Mouse (Mus musculus) embryonic facial prominence, embryonic 15.5 days (tissue): ENCODE measurements at regions not wholly inside any gene's neighbourhood (a gene's known extent, or its start where the extent isn't known, plus 50 kb on each side); places are given as distances from the start of the nearest gene placed in this dataset.

Source experiments
- ATAC-seq: fragments of 200-750 bp; cut with Nextera tagmentation; 2 replicates; pipeline ENCODE4 v1.8.0; 2017; ENCODE audit warnings: low read depth, moderate TSS enrichment; ENCODE audit not compliant: insufficient number of reproducible peaks, low FRiP score, low TSS enrichment
- H3K27ac ChIP-seq: fragments of 300-500 bp; sonication (generic); replicated peaks from 2 replicates; pipeline ENCODE4 v1.5.1; 2015; ENCODE audit warnings: mild to moderate bottlenecking, inconsistent platforms
- H3K27me3 ChIP-seq: fragments of 300-500 bp; sonication (generic); 2 replicates; pipeline ENCODE4 v1.6.1; 2015; ENCODE audit warnings: inconsistent platforms
- H3K36me3 ChIP-seq: fragments of 300-500 bp; sonication (generic); 2 replicates; pipeline ENCODE4 v1.6.1; 2015; ENCODE audit warnings: mild to moderate bottlenecking, inconsistent platforms
- H3K4me1 ChIP-seq: fragments of 300-500 bp; sonication (generic); 2 replicates; pipeline ENCODE4 v1.6.1; 2015; ENCODE audit warnings: inconsistent platforms
- H3K4me2 ChIP-seq: fragments of 300-500 bp; sonication (generic); replicated peaks from 2 replicates; pipeline ENCODE4 v1.6.1; 2015; ENCODE audit warnings: mild to moderate bottlenecking, inconsistent platforms
- H3K4me3 ChIP-seq: fragments of 300-500 bp; sonication (generic); replicated peaks from 2 replicates; pipeline ENCODE4 v1.5.1; 2015; ENCODE audit warnings: mild to moderate bottlenecking, inconsistent platforms
- H3K9ac ChIP-seq: fragments of 300-500 bp; sonication (generic); 2 replicates; pipeline ENCODE4 v1.6.1; 2015; ENCODE audit warnings: inconsistent platforms
- H3K9me3 ChIP-seq: fragments of 300-500 bp; sonication (generic); replicated peaks from 2 replicates; pipeline ENCODE4 v1.6.1; 2016; ENCODE audit warnings: inconsistent platforms
- WGBS: fragments of 180-500 bp; shearing (Covaris S2); methylation state at CpG from one replicate; pipeline ENCODE4 v1.1.7; 2015; 5-methylcytosine and 5-hydroxymethylcytosine counted together

- Histone ChIP-seq H3K36me3 (no peaks in the 10 kb centered on the region), H3K4me3 (no peak overlapping the region), H3K9me3 (no peaks in the 10 kb centered on the region), H3K4me1 (no peaks in the 10 kb centered on the region), H3K4me2 (no peak overlapping the region), H3K27me3 (no peaks in the 10 kb centered on the region), H3K27ac (no peak overlapping the region), H3K9ac (no peak overlapping the region)
- 54% methylated on average over 6 of the region's 6 CpGs for WGBS
- no peak for ATAC-seq
Observed at GRCm38 (mm10) chr2:74349809-74350208, 229.4 kb downstream of the Lnpk start.

- no peaks in the 10 kb centered on the region for H3K9me3 ChIP-seq
- H3K4me2 ChIP-seq: no peak overlapping the region
- ATAC-seq: no peak
- H3K27ac ChIP-seq: no peak overlapping the region
- no peak overlapping the region for H3K9ac ChIP-seq
- 0 out of 2 replicates have a peak, but pooled peaks cover 3% of the 10 kb centered on the region for H3K27me3 ChIP-seq
- H3K36me3 ChIP-seq: no peaks in the 10 kb centered on the region
- WGBS: 84% methylated on average over 9 of the region's 9 CpGs
- no peaks in the 10 kb centered on the region for H3K4me1 ChIP-seq
- no peak overlapping the region for H3K4me3 ChIP-seq
Observed at GRCm38 (mm10) chr2:74306301-74306700, 272.9 kb downstream of the Lnpk start.

- ATAC-seq: no peak
- H3K4me3 ChIP-seq: peak overlapping the region; percentile 37
- H3K9me3 ChIP-seq: no peaks in the 10 kb centered on the region
- H3K4me1 ChIP-seq: peaks cover 4% of the 10 kb centered on the region; the same call in 1 of the 2 replicates
- H3K27ac ChIP-seq: no peak overlapping the region
- H3K36me3 ChIP-seq: no peaks in the 10 kb centered on the region
- 20% methylated on average over 9 of the region's 9 CpGs for WGBS
- no peak overlapping the region for H3K9ac ChIP-seq
- H3K4me2 ChIP-seq: peak overlapping the region; percentile 56
- H3K27me3 ChIP-seq: peaks cover 13% of the 10 kb centered on the region
Observed at GRCm38 (mm10) chr2:74300885-74301451, 278.3 kb downstream of the Lnpk start.

DNA sequence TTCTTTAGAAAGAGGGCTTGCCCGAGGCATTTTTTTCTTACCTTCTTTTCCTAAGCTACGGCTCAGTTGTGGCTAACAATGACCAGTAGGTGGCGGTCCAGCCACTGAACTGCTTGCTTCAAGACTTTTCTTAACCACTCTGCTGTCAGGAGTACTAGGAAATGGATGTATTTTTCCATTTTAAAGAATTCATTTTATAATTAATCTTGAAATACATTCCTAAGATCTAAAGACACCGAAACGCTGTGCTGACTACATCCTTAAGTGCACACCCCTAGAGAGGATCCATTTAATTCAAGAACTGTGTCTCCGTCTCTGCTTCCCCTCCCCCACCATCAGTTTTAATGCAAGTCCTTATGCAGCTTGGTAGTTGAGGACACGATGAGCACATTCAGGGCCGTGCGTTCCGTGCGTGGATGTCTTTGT is 278.9 kb downstream of the Lnpk start:
- peak overlapping the region; percentile 37 for H3K4me3 ChIP-seq
- H3K4me2 ChIP-seq: peak overlapping the region; percentile 56
- no peak overlapping the region for H3K9ac ChIP-seq
- no peak overlapping the region for H3K27ac ChIP-seq
- peaks cover 4% of the 10 kb centered on the region; the same call in 1 of the 2 replicates for H3K4me1 ChIP-seq
- peaks cover 13% of the 10 kb centered on the region for H3K27me3 ChIP-seq
- ATAC-seq: no peak
- H3K9me3 ChIP-seq: no peaks in the 10 kb centered on the region
- under 1% methylated on average over 11 of the region's 11 CpGs for WGBS
- no peaks in the 10 kb centered on the region for H3K36me3 ChIP-seq

DNA sequence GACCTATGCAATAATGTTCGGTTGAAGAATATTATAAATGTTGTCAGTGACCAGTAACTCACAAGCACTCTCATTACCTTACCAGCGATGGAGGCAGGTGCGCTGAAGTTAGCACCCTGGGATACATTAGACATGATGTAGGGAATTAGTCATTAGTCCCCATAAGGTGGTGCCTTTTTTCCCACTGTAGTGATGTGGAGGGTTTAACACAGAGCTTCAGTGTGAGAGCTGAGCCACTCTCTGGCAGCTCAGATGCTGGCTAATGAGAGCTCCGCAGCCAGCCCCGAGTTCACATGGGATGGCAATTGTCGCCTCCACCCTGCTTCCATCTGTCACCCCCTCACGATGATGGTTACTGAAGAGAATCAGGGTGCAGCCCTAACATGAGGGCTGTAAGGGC is 286.6 kb downstream of the Lnpk start:
- WGBS: 91% methylated on average over 7 of the region's 7 CpGs
- Histone ChIP-seq H3K4me3 (no peak overlapping the region), H3K27me3 (peaks cover under 1% of the 10 kb centered on the region; the same call in 1 of the 2 replicates), H3K27ac (no peak overlapping the region), H3K36me3 (no peaks in the 10 kb centered on the region), H3K9ac (no peak overlapping the region), H3K4me2 (no peak overlapping the region), H3K9me3 (no peaks in the 10 kb centered on the region), H3K4me1 (no peaks in the 10 kb centered on the region)
- ATAC-seq: no peak

- Histone ChIP-seq H3K27me3 (no peaks in the 10 kb centered on the region), H3K4me2 (no peak overlapping the region), H3K4me1 (no peaks in the 10 kb centered on the region), H3K9me3 (no peaks in the 10 kb centered on the region), H3K4me3 (no peak overlapping the region), H3K9ac (no peak overlapping the region), H3K27ac (no peak overlapping the region), H3K36me3 (no peaks in the 10 kb centered on the region)
- WGBS: 80% methylated on average over 8 of the region's 8 CpGs
- no peak for ATAC-seq
Observed at GRCm38 (mm10) chr2:74291416-74292396, 287.5 kb downstream of the Lnpk start.

DNA sequence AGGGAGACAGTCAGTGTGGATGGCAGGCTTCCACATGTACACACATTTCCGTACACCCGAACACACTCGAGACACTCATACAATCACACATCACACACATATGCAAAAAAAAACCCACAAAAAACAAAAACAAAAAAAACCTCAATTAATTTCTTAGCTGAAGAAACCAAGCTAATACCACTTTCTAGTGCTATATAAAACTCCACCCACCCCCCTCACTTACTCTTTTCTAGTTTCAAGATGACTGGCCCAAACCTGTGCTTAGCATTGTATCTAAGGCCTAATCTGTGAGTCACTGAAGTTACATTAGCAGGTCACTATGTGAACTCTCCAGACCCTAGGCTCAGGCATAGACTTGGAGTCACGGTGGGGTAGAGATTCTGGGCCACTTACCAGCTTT is 293.6 kb downstream of the Lnpk start:
- 0 out of 2 replicates have a peak, but pooled peaks cover 6% of the 10 kb centered on the region for H3K4me1 ChIP-seq
- ATAC-seq: no peak
- no peak overlapping the region for H3K4me2 ChIP-seq
- H3K9me3 ChIP-seq: no peaks in the 10 kb centered on the region
- no peaks in the 10 kb centered on the region for H3K27me3 ChIP-seq
- H3K9ac ChIP-seq: no peak overlapping the region
- 89% methylated on average over 4 of the region's 4 CpGs for WGBS
- H3K36me3 ChIP-seq: no peaks in the 10 kb centered on the region
- H3K27ac ChIP-seq: no peak overlapping the region
- H3K4me3 ChIP-seq: no peak overlapping the region

GRCm38 (mm10) chr2:74264963-74265362 is 314.3 kb downstream of the Lnpk start:
- H3K27ac ChIP-seq: no peak overlapping the region

GRCm38 (mm10) chr2:74257034-74257781 is 322.0 kb downstream of the Lnpk start:
- no peak overlapping the region for H3K4me3 ChIP-seq
- 57% methylated on average over 8 of the region's 8 CpGs for WGBS
- ATAC-seq: no peak
- H3K9me3 ChIP-seq: no peaks in the 10 kb centered on the region
- H3K27me3 ChIP-seq: no peaks in the 10 kb centered on the region
- H3K4me1 ChIP-seq: no peaks in the 10 kb centered on the region
- H3K27ac ChIP-seq: no peak overlapping the region
- H3K9ac ChIP-seq: no peak overlapping the region
- H3K4me2 ChIP-seq: no peak overlapping the region
- no peaks in the 10 kb centered on the region for H3K36me3 ChIP-seq

More at GRCm38 (mm10) chr2:74264963-74265362, 314.3 kb downstream of the Lnpk start:
- Histone ChIP-seq H3K36me3 (no peaks in the 10 kb centered on the region), H3K4me1 (no peaks in the 10 kb centered on the region), H3K4me2 (no peak overlapping the region), H3K9me3 (no peaks in the 10 kb centered on the region), H3K4me3 (no peak overlapping the region), H3K9ac (no peak overlapping the region), H3K27me3 (no peaks in the 10 kb centered on the region)
- ATAC-seq: no peak
- 79% methylated on average over 6 of the region's 6 CpGs for WGBS

DNA sequence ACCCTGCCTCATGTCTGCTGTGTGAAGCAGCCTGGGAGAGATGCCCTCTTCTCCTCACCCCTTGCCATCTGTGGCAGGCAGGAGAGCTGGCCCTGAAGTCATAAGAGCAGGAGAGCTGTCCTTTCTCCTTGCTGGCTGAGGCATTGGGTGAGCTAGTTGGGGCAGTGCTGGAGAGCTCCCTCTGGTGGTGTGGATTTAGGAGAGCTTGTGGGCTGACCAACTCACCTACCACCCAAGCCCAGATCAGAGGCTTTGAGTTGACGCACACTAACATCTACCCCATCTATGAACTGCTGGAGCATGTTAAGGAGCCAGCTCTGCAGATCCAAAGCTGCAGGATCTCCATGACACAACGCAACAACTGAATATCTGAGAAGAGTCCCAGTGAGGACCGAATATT is 331.7 kb downstream of the Lnpk start:
- Histone ChIP-seq H3K4me2 (no peak overlapping the region), H3K4me1 (peaks cover 16% of the 10 kb centered on the region), H3K36me3 (no peaks in the 10 kb centered on the region), H3K27me3 (no peaks in the 10 kb centered on the region), H3K27ac (no peak overlapping the region), H3K4me3 (no peak overlapping the region), H3K9me3 (no peaks in the 10 kb centered on the region), H3K9ac (no peak overlapping the region)
- no peak for ATAC-seq
- 92% methylated on average over 3 of the region's 3 CpGs for WGBS

- Histone ChIP-seq H3K9ac (no peak overlapping the region), H3K4me3 (no peak overlapping the region), H3K27ac (no peak overlapping the region), H3K27me3 (no peaks in the 10 kb centered on the region), H3K4me2 (no peak overlapping the region), H3K4me1 (peaks cover 16% of the 10 kb centered on the region), H3K36me3 (no peaks in the 10 kb centered on the region), H3K9me3 (no peaks in the 10 kb centered on the region)
- 74% methylated on average over 4 of the region's 4 CpGs for WGBS
- no peak for ATAC-seq
Observed at GRCm38 (mm10) chr2:74246631-74247030, 332.6 kb downstream of the Lnpk start.
